Mouse (Mus musculus): ENCODE measurements around the gene Guk1.

DNA sequence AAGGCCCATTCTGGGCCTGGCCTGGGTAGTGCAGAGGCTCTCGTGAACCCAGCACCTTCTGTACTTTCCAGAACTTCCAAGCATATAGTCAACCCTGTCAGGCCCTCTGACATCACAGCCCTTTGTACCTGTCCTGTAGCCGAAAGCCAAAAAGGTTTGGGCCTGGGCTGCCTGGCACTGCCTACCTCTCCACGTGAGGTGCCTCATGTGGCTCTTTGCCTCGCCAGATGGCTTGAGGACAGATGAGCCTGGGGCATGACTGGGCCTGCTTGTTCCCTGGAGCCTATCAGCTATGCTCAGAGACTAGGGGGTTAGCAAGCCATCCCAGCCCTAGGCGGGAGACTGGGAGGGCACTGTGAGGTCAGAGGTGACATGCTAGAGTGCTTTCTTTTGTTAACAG, 6.5 kb downstream of the Guk1 start:
- TF ChIP-seq CTCF (IDR thresholded peaks at IDR 0.05; ENCODE audit: low read depth) = no peak
- no peak for TF ChIP-seq EP300 (IDR thresholded peaks at IDR 0.05; ENCODE audit: low read depth)

All from liver, embryonic 14.5 days (tissue).